Mouse (Mus musculus) C2C12 (cell line): ENCODE measurements around the gene A530016L24Rik. TPM values are rescaled to one million over a fixed set of nuclear protein-coding genes. Genes with fewer than 3 reads are reported as not detected.
A peak's percentile ranks its signal among the peaks of the same experiment; 100 is the strongest.

Experiments
- H3K27me3 ChIP-seq: one replicate; pipeline ENCODE4 v1.6.1; 2011; ENCODE audit not compliant: control insufficient read depth, insufficient read depth, insufficient read length
- H3K36me3 ChIP-seq: one replicate; pipeline ENCODE4 v1.6.1; 2011; ENCODE audit not compliant: control insufficient read depth, insufficient read depth
- H3K4me3 ChIP-seq: one replicate; pipeline ENCODE4 v1.5.1; 2011; ENCODE audit warnings: mild to moderate bottlenecking, control low read depth; ENCODE audit not compliant: poor library complexity, insufficient read depth, severe bottlenecking
- H3K79me2 ChIP-seq: one replicate; pipeline ENCODE4 v1.6.1; 2011; ENCODE audit not compliant: control insufficient read depth, insufficient read depth
- H3K79me3 ChIP-seq: one replicate; pipeline ENCODE4 v1.6.1; 2011; ENCODE audit warnings: low read depth, control low read depth
- H3ac ChIP-seq: one replicate; pipeline ENCODE3; 2011; ENCODE audit warnings: low read depth; ENCODE audit not compliant: control insufficient read depth, insufficient read length
- CEBPB ChIP-seq: IDR thresholded peaks from one replicate; pipeline ENCODE4 v1.6.1; 2011; ENCODE audit warnings: low read depth, mild to moderate bottlenecking, control low read depth, moderate library complexity
- CTCF ChIP-seq: IDR thresholded peaks from one replicate; pipeline ENCODE4 v1.5.1; 2011; ENCODE audit not compliant: control insufficient read depth, insufficient read depth, insufficient read length
- FOSL1 ChIP-seq: IDR thresholded peaks from one replicate; pipeline ENCODE4 v1.8.0; 2011; ENCODE audit warnings: mild to moderate bottlenecking, low read length; ENCODE audit not compliant: poor library complexity, insufficient read depth, severe bottlenecking
- MAX ChIP-seq: IDR thresholded peaks from one replicate; pipeline ENCODE4 v1.6.1; 2011; ENCODE audit warnings: mild to moderate bottlenecking, control low read depth
- MYOD1 ChIP-seq: IDR thresholded peaks from one replicate; pipeline ENCODE4 v1.6.1; 2011; ENCODE audit warnings: low read depth; ENCODE audit not compliant: control insufficient read depth, insufficient read length
- MYOG ChIP-seq: IDR thresholded peaks from one replicate; pipeline ENCODE4 v1.6.1; 2011; ENCODE audit not compliant: control insufficient read depth, insufficient read length; ENCODE audit errors: extremely low read depth
- USF1 ChIP-seq: IDR thresholded peaks from one replicate; pipeline ENCODE4 v1.6.1; 2011; ENCODE audit warnings: low read depth, mild to moderate bottlenecking, control low read depth, moderate library complexity
- polyA plus RNA-seq: library from polyadenylated mRNA; unstranded; fragments of >200 nt; fragmentation: generic; extraction: Trizol; gene quantifications from one replicate; pipeline ENCODE4 v1.2.1, GENCODE M21; 2012; ENCODE audit warnings: missing spikeins

The A530016L24Rik gene
- polyA plus RNA-seq, 1 experiment, result 0.13 TPM

DNA sequence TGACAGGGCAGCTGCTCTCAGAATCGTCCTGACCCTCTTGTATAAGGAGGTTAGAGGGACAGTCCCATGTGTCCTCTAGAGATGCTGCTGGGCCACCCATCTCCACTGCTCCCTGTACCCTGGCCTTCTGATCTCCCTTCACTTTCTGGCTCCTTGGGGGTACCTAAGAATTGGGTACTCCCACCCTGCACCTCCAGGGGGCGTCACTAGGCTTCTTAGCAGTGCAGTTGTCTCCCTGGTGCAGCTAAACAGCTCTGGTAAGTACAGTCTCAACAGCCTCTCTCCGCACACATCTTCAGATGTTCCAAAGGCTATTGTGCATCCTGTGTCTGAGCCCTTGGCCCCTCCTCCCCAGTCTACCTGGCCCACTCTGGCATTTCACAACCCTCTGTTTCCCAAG is 25.6 kb downstream of the A530016L24Rik start:
- no peak overlapping the region for H3K4me3 ChIP-seq
- peaks cover 6% of the 10 kb centered on the region for H3K27me3 ChIP-seq
- H3K79me3 ChIP-seq, result no peaks in the 10 kb centered on the region
- no peak overlapping the region for H3ac ChIP-seq
- no peaks in the 10 kb centered on the region for H3K36me3 ChIP-seq
- no peaks in the 10 kb centered on the region for H3K79me2 ChIP-seq
- TF ChIP-seq USF1 (no peak), MYOG (no peak), CTCF (no peak), MAX (no peak), FOSL1 (no peak), MYOD1 (no peak), CEBPB (no peak)

DNA sequence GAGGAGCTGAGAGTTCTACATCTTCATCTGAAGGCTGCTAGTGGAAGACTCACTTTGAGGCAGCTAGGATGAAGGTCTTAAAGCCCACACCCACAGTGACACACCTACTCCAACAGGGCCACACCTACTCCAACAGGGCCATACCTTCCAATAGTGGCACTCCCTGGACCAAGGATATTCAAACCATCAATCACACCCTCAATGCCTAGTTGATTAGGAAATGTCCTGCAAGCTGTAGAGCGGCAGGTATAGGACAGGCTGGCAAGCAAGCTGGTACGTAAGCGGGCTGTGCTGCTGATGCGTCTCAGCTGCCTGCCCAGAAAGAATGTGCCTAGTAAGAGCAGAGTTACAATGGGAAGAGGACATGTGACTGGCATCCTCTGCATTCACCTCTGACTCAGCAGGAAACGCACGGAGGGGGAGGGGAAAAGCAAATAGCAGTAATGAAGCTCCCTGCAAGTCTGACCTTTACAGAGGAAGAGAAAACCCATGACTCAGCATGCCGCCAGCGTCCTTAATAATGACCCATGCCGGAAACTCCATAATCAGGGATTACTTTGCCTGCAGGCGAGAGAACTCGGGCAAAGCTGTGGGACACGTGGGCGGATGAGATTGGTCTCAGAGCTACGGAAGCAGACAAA is 27.6 kb downstream of the A530016L24Rik start, which contains the start of gene Tmem179:
Gene Tmem179 (minus strand): TSS at position 51 of the 641 bp plus-strand sequence.
- H3K4me3 ChIP-seq, result no peak within 1 kb of the TSS
- H3K79me3 ChIP-seq, result no peaks in the 10 kb centered on the region
- H3K79me2 ChIP-seq, result no peaks in the 10 kb centered on the region
- no peaks in the 10 kb centered on the region for H3K36me3 ChIP-seq
- no peak within 1 kb of the TSS for H3ac ChIP-seq
- TF ChIP-seq FOSL1 (peak; percentile 33), MYOG (no peak), CEBPB (peak; percentile 7), USF1 (peak; percentile 89), MAX (peak; percentile 61), MYOD1 (no peak)
- H3K27me3 ChIP-seq, result no peaks in the 10 kb centered on the region

DNA sequence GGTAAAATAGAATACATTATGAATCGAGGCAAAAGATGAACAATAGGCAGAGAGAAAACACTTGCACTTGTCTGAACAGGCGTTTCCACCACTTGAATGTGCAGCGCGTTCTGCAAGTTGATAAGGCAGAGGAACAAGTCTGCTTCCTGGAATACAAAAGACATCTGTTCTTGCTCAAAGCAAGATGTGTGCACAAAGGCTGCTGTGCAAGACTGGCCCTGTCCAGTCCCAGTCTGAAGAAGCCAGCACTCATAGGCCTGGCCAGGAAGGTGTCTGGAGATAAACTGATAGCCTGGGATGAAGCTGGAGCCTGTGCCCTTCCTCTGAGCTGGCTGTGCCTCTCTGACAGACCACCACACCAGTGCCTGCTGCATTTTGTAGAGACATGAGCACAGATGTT is 28.9 kb downstream of the A530016L24Rik start:
- TF ChIP-seq MYOG, result no peak
- TF ChIP-seq FOSL1, result no peak
- no peak for TF ChIP-seq CEBPB
- no peak for TF ChIP-seq CTCF
- no peak for TF ChIP-seq MYOD1
- TF ChIP-seq MAX, result no peak
- no peak for TF ChIP-seq USF1
- H3K4me3 ChIP-seq, result no peak overlapping the region
- no peaks in the 10 kb centered on the region for H3K79me2 ChIP-seq
- H3K79me3 ChIP-seq, result no peaks in the 10 kb centered on the region
- H3ac ChIP-seq, result no peak overlapping the region
- no peaks in the 10 kb centered on the region for H3K36me3 ChIP-seq
- no peaks in the 10 kb centered on the region for H3K27me3 ChIP-seq

DNA sequence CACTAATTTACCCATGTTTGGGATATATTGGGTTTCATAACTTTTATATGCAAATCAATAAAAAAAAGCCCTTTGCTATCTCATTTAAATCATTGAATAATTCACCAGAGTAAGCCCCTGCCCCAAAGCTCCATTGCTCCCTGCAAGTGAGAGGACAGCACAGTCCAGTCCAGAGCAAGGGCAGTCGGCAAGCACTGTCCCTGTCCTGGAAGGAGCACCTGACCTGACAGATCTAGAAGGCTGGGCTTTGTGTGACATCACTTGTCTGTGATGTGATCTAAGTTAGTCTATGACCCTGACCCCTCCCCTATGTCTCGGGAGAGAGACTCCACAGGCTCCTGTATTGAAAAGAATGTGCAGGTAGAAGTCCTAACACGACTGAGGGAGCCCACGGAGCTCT is 44.5 kb downstream of the A530016L24Rik start:
- no peak overlapping the region for H3ac ChIP-seq
- H3K27me3 ChIP-seq, result peaks cover 49% of the 10 kb centered on the region
- H3K4me3 ChIP-seq, result no peak overlapping the region
- no peaks in the 10 kb centered on the region for H3K79me3 ChIP-seq
- H3K79me2 ChIP-seq, result no peaks in the 10 kb centered on the region
- TF ChIP-seq CEBPB (no peak), MAX (no peak), MYOD1 (no peak), USF1 (no peak), MYOG (no peak)
- H3K36me3 ChIP-seq, result no peaks in the 10 kb centered on the region

DNA sequence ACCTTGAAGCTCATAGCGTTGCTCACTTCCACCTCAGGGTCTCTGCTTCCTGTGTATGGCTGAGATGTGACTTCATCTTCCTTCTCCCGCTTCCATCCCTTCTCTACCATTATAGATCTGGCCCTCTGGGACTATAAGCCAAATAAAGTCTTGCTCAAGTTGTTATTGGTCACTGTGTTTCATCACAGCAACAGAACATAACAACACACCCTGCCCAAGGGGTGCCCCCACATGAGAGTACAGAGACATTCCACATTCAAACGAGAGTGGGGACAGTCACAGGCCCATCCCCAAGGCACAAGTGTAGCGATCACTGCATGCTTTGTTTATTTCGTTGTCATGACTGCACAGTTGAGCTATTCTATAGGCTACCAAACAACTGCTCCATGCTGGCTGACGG is 48.0 kb downstream of the A530016L24Rik start:
- TF ChIP-seq MAX (no peak), CTCF (no peak), CEBPB (no peak), FOSL1 (no peak), USF1 (no peak), MYOD1 (no peak), MYOG (no peak)
- H3K27me3 ChIP-seq, result peaks cover 50% of the 10 kb centered on the region

DNA sequence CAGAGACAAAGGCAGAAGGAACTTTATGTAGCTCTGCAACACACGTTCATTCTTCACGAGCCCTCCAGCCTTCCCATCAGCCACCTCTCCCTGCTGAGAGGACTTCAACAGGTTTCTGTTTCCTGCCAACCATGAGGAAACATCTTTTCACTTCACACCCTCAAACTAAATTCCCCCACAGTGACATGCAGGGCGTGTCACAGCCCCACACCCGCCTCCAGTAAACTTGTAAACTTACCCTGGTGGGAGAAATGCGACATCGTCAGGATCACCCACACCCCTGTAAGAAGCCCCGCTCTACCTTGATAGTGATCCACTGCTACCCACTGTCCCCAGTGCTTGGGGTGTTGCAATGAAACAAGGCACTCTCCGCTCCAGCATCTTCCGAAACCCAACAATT is 49.1 kb downstream of the A530016L24Rik start:
- Histone ChIP-seq H3K79me3 (no peaks in the 10 kb centered on the region), H3K36me3 (no peaks in the 10 kb centered on the region), H3ac (no peak overlapping the region), H3K79me2 (no peaks in the 10 kb centered on the region), H3K27me3 (peaks cover 45% of the 10 kb centered on the region), H3K4me3 (no peak overlapping the region)
- TF ChIP-seq USF1 (no peak), MYOD1 (no peak), MYOG (no peak), CTCF (no peak), CEBPB (no peak), FOSL1 (no peak), MAX (no peak)

More for the DNA sequence above, 48.0 kb downstream of the A530016L24Rik start:
- Histone ChIP-seq H3K79me2 (no peaks in the 10 kb centered on the region), H3K36me3 (no peaks in the 10 kb centered on the region), H3ac (no peak overlapping the region), H3K79me3 (no peaks in the 10 kb centered on the region), H3K4me3 (no peak overlapping the region)
